Mouse (Mus musculus) megakaryocyte, embryonic 14.5 days (primary cell): ENCODE data around the gene Cep350. TPM values are rescaled to one million over a fixed set of nuclear protein-coding genes. Genes with fewer than 3 reads are reported as not detected.
"Not testable (repeated sequence)": the region's sequence is repeated elsewhere in the genome, so short reads cannot be mapped to it uniquely, and the experiment has no call there.

Experiments
- H3K27me3 ChIP-seq: replicated peaks from 2 replicates; pipeline ENCODE3; 2012; ENCODE audit warnings: inconsistent platforms
- H3K36me3 ChIP-seq: replicated peaks from 2 replicates; pipeline ENCODE3; 2012; ENCODE audit warnings: low read length, inconsistent platforms, mixed read lengths
- H3K4me1 ChIP-seq: 2 replicates; pipeline ENCODE4 v1.6.1; 2012; ENCODE audit warnings: inconsistent platforms
- H3K4me3 ChIP-seq: replicated peaks from 2 replicates; pipeline ENCODE3; 2012; ENCODE audit warnings: moderate library complexity, mild to moderate bottlenecking, inconsistent platforms
- H3K9me3 ChIP-seq: 2 replicates; pipeline ENCODE4 v1.6.1; 2012; ENCODE audit warnings: inconsistent platforms
- FLI1 ChIP-seq: IDR thresholded peaks from 2 replicates; pipeline ENCODE4 v1.6.1; 2012; ENCODE audit warnings: low read length, inconsistent platforms, mixed read lengths
- GATA1 ChIP-seq: IDR thresholded peaks from 3 replicates; pipeline ENCODE4 v1.6.1; 2012; ENCODE audit warnings: mixed read lengths, low read length, inconsistent platforms, borderline replicate concordance
- polyA plus RNA-seq: library from polyadenylated mRNA; stranded (reverse); fragments of >175 nt; gene quantifications from 2 replicates; pipeline ENCODE4 v1.2.3, GENCODE M21; 2012; ENCODE audit warnings: low replicate concordance; ENCODE audit not compliant: insufficient read depth

The Cep350 gene
- polyA plus RNA-seq, 1 experiment = 0.75 TPM

DNA sequence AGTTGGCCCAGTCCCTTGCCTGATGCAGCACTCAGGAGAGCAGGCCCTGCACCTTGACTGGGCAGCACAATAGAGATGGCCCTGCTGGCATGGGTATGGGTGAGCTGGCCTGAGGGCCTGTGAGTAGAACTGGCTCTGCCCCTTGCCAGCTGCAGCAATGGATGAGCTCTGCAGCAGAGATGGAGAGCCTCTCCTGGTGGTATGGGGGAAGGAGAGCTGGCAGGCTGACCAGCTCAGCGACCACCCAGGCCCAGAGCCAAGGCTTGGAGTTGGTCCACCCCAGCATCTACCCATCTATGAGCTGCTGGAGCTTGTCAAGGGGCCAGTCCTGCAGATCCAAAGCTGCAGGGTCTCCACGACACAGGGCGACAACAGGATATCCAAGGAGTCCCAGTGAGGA lies 69.5 kb downstream of the Cep350 start:
- Histone ChIP-seq H3K27me3 (no peaks in the 10 kb centered on the region), H3K9me3 (no peaks in the 10 kb centered on the region), H3K4me3 (no peak overlapping the region), H3K4me1 (peaks cover 5% of the 10 kb centered on the region; the same call in 1 of the 2 replicates), H3K36me3 (peaks cover 97% of the 10 kb centered on the region)
- TF ChIP-seq GATA1 = no peak
- no peak for TF ChIP-seq FLI1

DNA sequence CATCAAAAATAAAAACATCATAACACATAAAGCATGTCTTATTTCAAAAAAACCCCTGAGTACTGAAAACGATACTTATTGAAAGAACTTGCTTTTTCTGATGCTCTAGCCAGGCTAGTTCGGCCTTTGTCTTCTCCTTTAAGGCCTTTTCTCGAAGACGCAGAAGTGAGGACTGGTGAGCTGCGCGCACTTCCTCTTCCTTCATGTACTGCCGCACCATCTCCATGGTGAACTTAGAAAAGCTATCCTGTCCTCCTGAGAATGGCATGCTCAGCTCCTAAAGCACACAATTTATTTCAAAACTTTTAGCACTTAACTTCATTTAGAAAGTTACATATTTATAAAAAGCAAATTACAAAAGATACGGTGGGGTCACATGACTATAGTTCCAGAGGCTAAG lies 71.7 kb downstream of the Cep350 start:
- no peak for TF ChIP-seq GATA1
- no peak overlapping the region for H3K4me3 ChIP-seq
- H3K27me3 ChIP-seq = no peaks in the 10 kb centered on the region
- H3K4me1 ChIP-seq = peaks cover 5% of the 10 kb centered on the region; the same call in 1 of the 2 replicates
- no peaks in the 10 kb centered on the region for H3K9me3 ChIP-seq
- peaks cover 97% of the 10 kb centered on the region for H3K36me3 ChIP-seq

DNA sequence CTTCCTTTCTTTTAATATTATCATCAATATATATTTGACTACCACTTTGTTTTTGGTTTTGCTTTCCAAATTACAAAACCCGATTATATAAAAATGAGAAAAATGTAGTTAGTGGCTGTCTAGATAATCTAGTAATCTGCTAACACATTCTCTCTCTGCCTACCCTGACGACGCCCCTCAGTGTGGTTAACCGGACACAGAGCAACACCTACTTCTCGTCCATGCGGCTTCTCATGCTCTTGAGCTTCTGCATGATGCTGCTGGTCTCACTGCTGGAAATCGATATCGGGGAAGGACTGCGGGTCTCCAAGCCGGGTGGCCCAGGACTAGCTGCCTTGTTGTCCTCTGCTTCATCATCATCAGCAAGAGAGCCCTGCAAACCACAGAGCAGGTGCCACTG lies 78.7 kb downstream of the Cep350 start:
- H3K4me3 ChIP-seq = no peak overlapping the region
- TF ChIP-seq FLI1 = no peak
- TF ChIP-seq GATA1 = no peak
- peaks cover 5% of the 10 kb centered on the region for H3K9me3 ChIP-seq
- no peaks in the 10 kb centered on the region for H3K4me1 ChIP-seq
- H3K36me3 ChIP-seq = peaks cover 100% of the 10 kb centered on the region
- no peaks in the 10 kb centered on the region for H3K27me3 ChIP-seq

DNA sequence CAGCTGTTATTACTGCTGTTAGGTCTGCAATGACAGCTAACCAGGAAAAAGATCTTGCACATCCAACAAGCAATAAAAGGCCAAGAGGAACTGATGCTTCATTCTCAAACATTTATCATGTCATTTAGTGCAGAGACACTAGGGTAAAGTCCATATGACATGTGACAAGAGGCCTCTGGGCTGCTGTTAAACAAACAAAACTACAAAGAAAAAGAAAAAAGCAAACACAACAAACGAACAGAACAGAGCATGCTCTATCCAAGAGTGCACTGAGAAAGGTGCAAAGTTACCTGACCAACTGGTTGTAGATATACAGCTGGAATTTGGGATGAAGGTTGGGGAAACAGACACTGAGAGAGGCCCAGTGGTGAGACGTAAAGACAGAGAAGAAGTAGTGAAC lies 86.2 kb downstream of the Cep350 start:
- no peaks in the 10 kb centered on the region for H3K27me3 ChIP-seq
- no peaks in the 10 kb centered on the region for H3K4me1 ChIP-seq
- no peak overlapping the region for H3K4me3 ChIP-seq
- H3K9me3 ChIP-seq = peaks cover 5% of the 10 kb centered on the region
- H3K36me3 ChIP-seq = peaks cover 89% of the 10 kb centered on the region
- TF ChIP-seq GATA1 (no peak), FLI1 (no peak)

DNA sequence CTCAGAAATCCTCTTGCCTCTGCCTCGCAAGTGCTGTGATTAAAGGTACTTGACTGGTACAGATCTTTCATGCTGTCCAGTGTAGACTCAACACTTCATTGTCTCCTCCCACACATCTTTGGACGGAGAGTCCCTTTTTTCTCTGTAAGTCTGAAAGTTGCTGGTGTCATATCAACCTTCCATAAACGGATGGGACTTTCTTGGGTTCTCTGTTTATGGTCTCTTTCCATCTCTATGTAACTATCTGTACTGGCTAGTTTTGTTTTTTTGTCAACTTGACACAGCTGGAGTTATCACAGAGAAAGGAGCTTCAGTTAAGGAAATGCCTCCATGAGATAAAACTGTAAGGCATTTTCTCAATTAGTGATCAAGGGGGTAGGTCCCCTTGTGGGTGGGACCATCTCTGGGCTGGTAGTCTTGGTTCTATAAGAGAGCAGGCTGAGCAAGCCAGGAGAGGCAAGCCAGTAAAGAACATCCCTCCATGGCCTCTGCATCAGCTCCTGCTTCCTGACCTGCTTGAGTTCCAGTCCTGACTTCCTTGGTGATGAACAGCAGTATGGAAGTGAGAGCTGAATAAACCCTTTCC lies 90.3 kb downstream of the Cep350 start:
- not testable (repeated sequence) for H3K9me3 ChIP-seq, H3K27me3 ChIP-seq, H3K4me3 ChIP-seq, H3K4me1 ChIP-seq
- H3K36me3 ChIP-seq = peaks cover 92% of the 10 kb centered on the region

DNA sequence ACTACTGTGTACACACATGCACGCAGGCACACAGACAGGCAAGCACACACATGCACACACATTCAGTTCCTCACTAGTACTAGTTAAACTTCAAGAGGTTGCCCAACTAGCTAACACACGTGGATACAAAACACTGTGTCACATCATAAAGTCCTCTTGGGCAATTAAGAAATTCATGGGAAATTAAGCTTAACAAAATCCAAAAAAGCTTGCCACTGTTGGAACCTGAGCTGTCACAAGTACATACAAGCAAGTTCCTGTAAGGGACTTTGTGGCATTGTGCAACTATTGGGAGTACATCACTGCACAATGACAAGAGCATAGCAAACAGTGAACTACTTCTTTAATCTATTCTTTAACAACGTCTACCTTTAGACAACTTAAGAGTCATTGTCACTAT lies 93.5 kb downstream of the Cep350 start:
- no peaks in the 10 kb centered on the region for H3K4me1 ChIP-seq
- TF ChIP-seq FLI1 (no peak), GATA1 (no peak)
- H3K36me3 ChIP-seq = peaks cover 91% of the 10 kb centered on the region
- no peak overlapping the region for H3K4me3 ChIP-seq
- H3K27me3 ChIP-seq = no peaks in the 10 kb centered on the region
- no peaks in the 10 kb centered on the region for H3K9me3 ChIP-seq

DNA sequence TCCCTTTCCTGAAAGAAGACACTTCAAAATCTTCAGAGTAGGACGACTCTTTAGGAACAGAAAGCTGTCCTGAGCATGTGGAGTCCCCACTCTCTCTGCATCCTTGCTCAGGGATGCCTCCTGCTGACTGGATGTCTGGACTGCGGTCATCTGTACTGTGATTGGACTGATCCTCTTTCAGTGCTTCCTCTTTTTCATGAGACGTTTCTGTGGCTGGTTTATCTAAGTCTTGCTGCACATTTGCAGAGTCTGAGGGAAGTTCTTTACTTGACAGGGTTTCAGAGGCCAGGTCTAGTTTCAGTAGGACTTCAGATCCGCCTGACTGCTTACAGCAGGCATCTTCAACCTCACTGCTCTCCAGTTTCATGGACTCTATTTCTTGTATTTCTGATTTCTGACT lies 110.1 kb downstream of the Cep350 start:
- H3K4me3 ChIP-seq = no peak overlapping the region
- TF ChIP-seq FLI1 = no peak
- H3K4me1 ChIP-seq = peaks cover 7% of the 10 kb centered on the region
- H3K36me3 ChIP-seq = peaks cover 96% of the 10 kb centered on the region
- no peaks in the 10 kb centered on the region for H3K27me3 ChIP-seq
- H3K9me3 ChIP-seq = no peaks in the 10 kb centered on the region

DNA sequence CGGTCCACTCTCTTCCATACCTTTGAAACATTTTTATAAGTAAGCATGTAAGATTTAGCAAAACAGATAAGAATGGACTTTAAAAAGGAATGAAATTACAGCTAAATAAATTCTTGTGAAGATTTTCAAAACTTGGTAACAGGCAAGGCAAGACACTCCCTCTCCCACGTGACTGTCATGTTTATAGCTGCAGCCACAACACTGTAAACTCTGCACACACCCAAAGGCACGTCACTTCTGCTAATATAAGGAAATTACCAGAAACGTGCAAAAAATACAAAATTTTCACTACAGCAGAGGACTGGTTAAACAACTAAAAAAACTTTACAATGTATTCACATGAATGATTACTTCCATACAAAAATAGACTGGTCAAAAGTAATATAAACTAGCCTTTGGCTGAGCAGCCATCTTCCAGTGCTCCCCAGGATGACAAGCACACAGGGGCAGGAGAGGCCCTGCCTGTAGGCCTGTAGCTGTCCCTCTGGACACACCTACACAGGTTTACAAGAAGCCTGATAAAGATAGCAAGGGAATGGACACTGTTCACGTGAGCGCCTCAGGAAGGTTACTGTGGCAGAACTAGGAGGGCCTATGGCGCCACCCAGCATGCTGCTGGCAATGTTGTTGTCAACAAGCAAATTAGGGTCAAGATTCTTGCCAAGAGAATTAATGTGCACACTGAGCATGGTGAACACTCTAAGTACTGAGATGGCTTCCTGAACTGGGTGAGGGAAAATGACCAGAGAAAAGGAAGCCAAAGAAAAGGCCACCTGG lies 117.9 kb downstream of the Cep350 start:
- Histone ChIP-seq H3K9me3 (no peaks in the 10 kb centered on the region), H3K4me1 (0 out of 2 replicates have a peak, but pooled peaks cover 5% of the 10 kb centered on the region), H3K36me3 (peaks cover 98% of the 10 kb centered on the region), H3K4me3 (no peak overlapping the region), H3K27me3 (no peaks in the 10 kb centered on the region)
- TF ChIP-seq GATA1 (no peak), FLI1 (no peak)

DNA sequence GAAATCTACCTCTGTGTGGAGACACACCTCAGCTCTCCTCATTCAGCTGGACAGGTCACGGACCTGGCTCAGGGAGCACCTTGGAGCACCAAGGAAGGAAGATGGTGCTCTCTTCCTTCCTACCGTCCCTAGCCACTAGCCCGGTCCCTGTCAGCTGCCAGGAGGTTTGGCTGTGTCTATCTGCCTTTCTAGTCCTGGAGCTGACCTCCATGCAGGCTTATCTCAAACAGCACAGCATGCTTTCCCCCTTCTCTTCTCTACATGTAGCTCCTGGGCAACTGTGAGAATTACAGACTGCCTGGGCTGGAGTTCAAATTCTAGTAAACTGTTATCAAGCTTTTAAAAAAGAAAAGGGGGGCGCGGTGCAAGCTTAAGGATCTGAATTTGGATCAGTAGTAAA lies 120.0 kb downstream of the Cep350 start:
- H3K27me3 ChIP-seq = no peaks in the 10 kb centered on the region
- peaks cover 98% of the 10 kb centered on the region for H3K36me3 ChIP-seq
- no peaks in the 10 kb centered on the region for H3K9me3 ChIP-seq

DNA sequence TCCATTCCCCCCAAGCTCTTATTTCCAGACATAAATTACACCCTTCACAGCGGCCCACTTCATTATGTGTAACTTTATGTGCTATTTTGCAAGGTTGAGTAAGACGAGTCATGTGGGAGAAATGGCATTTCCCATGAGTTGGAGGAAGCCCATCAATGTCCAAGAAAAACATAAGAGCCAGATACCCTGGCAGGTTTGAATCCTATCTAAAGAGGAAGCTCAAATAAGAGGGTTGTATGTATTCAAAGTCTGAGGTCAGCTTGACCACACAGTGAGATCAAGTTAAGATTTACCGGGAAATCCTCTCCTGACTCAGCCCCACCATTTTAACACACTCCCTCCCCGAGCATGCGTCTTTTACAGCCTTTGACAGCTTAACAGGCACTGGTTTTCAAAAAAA lies 128.8 kb downstream of the Cep350 start:
- no peak for TF ChIP-seq FLI1
- TF ChIP-seq GATA1 = no peak
- Histone ChIP-seq H3K9me3 (peaks cover 3% of the 10 kb centered on the region; the same call in 1 of the 2 replicates), H3K36me3 (peaks cover 67% of the 10 kb centered on the region), H3K27me3 (no peaks in the 10 kb centered on the region), H3K4me1 (0 out of 2 replicates have a peak, but pooled peaks cover 3% of the 10 kb centered on the region), H3K4me3 (no peak overlapping the region)

More for the DNA sequence above, 120.0 kb downstream of the Cep350 start:
- 0 out of 2 replicates have a peak, but pooled peaks cover 5% of the 10 kb centered on the region for H3K4me1 ChIP-seq
- no peak for TF ChIP-seq GATA1
- no peak for TF ChIP-seq FLI1
- no peak overlapping the region for H3K4me3 ChIP-seq
